Mouse (Mus musculus) v-Abl transformed pro-B cells (cell line): ENCODE results near the gene Ubxn6.

Experiments
- in situ Hi-C, 2 experiments: fragments of 400-800 bp; cut with MboI; formaldehyde crosslinking; loops; one replicate each; pipeline ENCODE4 v1.15.1; 2025; ENCODE audit not compliant: unreplicated experiment in 2 of 2

Gene Ubxn6

DNA sequence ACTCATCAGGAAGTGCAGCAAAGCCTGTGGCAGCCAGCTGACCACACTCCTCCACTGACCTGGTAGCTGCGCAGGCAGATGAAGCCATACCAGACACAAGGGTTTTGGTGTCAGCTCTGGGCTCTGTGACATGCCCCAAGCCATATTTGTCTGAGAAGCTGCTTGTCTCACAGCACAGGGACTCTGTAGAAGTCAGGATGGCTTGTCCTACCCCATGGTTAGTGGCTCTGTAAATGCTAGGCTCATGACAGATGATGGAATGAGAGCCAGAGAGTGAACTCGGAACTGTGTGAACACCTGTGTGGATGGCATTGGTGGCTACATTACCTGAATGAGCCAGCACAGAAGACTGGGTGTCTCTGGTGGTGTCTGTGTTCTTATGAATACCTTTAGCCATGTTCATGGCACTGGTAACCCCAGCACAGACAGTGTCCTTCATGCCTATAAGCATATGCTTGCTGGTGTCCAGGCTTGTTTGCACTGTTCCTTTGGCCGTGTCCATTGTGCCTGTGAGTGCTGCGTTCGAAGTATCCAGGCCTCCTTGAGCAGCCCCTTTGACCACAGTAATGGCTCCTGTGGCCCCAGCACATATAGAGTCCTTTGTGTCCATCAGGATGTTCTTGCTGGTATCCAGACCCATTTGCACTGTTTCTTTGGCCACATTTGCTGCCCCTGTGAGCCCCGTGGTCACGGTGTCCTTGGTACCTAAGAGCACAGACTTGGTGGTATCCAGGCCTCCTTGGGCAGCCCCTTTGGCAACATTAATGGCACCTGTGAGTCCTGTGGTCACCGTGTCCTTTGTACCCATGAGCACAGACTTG, 28.8 kb upstream of the Ubxn6 start:
- in situ Hi-C loops, result no loop called here

DNA sequence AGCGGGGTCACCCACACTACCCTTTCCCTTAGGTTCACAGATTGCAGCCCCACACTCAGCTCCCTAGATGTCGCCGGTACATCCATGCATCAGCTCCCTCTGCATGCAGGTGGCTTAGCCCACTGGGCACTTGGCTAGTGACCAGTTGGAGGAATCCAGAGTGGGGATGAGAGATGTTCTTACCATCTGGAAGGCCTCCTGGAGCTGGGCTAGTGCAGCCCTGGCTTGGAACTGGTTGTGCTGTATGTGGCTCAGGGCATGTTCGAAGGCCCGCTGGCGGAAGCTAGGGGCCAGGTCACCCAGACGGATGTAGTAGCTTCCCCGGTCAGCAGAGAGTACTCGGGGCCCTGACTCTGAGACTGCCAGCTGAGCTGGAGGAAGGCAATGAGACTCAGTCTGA, 28.1 kb upstream of the Ubxn6 start:
- in situ Hi-C loops, result no loop called here

DNA sequence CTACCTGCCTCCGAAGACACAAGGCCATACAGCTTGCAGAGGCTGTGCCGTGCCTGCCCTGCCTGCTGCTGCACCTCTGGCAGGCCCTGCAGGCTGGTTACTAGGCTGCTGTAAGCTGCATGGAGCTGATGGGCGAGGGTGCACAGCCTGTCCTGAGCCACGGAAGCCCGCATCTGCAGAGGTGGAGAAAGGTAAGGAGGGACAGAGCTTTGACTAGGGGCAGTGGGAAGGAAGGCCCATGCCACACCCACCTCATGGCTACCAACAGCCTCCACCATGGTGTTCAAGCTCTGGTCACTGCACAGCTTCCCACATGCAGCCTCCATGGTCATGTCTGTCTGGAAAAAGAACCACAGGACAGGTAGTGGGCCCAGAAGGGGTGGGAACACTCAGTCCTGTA, 27.3 kb upstream of the Ubxn6 start:
- in situ Hi-C loops, result no loop called here

DNA sequence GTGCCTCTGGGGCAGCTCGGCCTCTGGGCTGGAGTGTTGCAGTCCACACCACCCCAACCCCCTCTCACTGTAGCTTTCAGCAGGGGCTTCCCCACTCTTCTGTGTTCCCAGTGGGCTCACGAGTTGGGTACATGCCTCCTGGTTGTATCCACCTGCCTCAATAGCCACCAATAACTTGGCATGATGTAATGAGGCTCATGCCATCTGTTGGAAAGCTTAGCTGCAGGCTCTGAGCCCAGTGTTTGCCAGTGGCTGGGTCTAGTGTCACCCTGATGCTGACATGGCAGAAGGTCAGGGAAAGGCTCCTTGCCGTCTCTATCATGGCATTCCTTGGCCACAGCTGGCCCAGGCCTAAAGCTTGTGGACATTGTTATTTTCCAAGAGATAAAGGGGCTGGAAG, 26.0 kb upstream of the Ubxn6 start:
- in situ Hi-C loops, result no loop called here

DNA sequence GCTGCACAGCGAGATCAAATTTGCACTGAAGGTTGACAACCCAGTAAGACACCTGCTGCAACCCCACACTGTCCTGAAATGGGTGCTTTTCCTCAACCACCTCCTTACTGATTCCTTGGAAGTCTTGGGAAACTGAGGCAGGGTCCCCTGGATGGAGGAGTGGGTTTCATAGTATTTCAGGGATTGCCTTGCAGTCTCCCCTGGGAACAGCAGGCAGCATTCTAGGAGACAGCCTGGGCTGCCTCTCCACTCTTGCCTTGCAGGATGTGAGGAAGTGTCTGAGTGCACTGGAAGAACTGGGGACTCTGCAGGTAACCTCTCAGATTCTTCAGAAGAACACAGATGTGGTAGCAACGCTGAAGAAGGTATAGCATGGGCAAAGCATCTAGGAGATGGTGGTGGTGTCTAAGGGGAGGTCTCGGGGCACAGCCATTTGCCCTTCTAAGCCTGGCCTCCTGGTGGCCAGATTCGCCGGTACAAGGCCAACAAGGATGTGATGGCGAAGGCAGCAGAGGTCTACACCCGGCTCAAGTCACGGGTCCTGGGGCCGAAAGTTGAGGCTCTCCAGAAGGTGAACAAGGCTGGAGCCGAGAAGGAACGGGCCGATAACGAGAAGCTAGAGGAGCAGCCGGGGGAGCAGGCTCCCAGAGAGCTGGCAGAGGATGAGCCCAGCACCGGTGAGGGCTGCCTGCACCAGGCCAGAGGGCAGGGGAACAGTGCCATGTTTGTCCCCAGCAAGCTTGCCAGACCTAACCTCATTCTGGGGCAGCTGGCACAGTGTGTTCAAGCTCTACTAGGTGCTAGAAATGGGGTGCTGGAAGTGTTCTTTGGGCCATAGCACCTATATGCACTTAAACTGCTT, 24.1 kb upstream of the Ubxn6 start:
- in situ Hi-C loops, result no loop called here

DNA sequence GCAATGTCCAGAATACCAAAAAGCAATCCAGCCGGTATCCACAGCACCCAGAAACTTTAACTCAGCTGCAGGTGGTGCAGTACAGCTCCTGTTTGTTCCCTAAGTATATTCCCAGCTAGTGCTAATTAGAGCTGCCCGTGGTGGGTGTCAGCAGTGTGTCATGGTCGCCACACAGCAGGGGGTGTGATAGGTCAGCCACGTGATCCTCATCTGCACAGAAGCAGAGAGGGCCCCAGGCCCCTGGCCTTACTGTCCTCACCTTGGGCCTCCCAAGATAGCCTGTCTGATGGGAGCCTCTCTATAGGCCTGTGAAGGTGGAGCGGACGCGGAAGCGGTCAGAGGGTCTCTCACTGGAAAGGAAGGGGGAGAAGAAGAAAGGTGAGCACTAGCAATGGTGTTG, 23.4 kb upstream of the Ubxn6 start:
- in situ Hi-C loops, result no loop called here

DNA sequence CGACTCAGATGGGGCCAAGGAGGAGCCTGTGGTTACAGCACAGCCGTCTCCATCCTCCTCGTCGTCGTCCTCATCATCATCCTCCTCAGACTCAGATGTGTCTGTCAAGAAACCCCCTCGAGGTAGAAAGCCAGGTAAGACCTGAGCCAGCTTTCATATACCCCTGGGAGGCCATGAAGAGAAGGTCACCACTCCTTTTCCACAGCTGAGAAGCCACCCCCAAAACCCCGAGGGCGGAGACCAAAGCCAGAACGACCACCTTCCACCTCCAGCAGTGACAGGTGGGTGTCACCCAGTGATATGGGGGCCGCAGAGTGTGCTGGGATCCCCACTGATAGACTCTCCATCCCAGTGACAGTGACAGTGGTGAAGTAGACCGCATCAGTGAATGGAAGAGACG, 22.1 kb upstream of the Ubxn6 start:
- in situ Hi-C loops, result no loop called here

DNA sequence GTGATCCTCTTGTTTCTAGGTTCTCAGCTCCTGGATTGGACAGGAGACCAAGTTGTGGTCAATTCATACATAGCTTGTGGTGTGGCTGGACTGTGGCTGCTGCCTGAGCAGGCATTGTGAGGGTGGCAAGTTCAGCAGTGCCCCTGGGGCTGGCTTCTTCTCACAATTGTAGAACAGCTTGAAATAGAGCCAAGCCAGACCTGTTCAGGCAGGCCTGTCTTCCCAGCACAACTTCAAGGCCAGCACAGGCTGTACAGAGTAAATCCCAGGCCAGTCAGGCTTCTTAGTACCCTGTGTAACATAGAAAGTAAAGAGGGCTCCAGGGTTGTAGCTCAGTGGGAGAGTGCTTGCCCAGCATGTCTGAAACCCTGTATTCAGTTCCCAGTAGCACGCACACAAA, 18.0 kb upstream of the Ubxn6 start:
- in situ Hi-C loops, result no loop called here

DNA sequence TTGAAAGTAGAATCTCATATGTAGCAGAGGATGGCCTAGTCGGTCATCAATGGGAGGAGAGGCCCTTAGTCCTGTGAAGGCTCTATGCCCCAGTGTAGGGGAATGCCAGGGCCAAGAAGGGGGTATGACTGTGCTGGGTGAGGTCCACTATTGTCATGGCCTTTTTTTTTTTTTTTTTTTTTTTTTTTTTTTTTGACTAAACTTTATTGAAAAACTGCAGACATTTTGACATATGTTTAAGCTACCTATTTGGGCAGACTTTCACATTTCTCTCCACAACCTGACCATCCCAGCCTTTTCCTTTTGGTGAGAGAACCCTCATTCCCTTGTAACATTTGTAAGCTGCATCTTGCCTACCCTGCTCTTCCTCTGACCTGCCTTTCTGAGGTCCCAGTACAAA, 17.5 kb upstream of the Ubxn6 start:
- in situ Hi-C loops, result no loop called here

DNA sequence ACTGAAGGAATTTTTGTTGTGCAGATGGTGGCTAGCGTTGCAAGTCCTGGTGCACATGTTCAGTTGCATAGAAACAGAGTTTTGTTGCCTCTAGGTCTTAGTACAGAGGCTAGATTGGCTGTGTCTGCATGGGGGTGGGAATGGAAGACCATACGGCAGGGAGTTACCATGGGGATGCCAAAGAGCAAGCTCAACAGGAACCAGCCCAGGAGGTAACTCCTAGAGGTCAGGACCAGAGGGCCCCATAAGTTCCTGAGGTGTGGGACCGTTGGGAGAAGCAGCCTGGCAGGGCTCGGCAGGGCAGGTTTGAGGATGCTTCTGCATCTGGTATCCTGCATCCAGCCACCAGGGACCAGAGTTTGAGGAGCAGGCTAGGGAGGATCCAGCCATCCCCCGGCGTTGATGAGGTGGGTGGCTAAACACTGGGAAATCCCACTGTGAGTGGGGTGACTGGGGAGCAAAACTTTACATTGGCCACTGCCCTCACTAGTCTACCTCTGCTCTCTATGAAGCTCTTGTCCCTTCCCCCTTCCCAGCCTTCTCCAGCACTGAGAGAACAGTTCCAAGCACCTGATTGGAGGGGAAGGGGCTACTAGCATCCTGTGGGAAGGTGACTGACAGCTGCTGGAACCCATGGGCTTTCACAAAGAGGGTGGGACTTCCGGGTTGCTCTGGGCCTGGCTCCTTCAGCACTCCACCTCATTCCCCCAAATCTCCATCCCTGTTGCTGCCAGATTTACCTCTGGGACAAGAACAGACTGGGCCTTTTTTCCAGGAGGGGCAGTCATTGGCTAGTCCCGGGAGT, 6.2 kb upstream of the Ubxn6 start:
- in situ Hi-C loops, result no loop called here

DNA sequence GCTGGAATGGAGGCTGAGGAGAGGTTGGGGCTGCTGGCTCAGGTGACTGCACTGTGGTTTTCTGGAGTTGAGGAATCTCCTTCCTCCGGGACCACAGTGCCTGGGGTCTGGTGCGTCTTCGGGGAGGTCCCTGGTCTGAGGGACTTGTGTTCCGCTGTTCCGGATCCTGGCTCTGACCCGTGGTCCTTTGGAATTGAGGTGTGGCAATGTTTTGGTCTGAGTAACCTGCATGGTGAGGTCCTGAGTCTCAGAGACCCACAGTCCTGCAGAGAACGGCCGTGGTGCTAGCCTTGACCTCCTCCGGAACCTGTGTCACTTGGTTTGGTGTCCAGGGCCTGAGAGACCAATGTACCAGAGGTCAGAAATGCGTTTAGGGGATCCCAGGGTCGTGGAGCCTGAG, 5.1 kb upstream of the Ubxn6 start:
- in situ Hi-C loops, result loop anchor here in 1 of 2 experiments (5.0 kb wide), 1 partner anchor 38 kb away; the partner anchor contains the start of gene Chaf1a

DNA sequence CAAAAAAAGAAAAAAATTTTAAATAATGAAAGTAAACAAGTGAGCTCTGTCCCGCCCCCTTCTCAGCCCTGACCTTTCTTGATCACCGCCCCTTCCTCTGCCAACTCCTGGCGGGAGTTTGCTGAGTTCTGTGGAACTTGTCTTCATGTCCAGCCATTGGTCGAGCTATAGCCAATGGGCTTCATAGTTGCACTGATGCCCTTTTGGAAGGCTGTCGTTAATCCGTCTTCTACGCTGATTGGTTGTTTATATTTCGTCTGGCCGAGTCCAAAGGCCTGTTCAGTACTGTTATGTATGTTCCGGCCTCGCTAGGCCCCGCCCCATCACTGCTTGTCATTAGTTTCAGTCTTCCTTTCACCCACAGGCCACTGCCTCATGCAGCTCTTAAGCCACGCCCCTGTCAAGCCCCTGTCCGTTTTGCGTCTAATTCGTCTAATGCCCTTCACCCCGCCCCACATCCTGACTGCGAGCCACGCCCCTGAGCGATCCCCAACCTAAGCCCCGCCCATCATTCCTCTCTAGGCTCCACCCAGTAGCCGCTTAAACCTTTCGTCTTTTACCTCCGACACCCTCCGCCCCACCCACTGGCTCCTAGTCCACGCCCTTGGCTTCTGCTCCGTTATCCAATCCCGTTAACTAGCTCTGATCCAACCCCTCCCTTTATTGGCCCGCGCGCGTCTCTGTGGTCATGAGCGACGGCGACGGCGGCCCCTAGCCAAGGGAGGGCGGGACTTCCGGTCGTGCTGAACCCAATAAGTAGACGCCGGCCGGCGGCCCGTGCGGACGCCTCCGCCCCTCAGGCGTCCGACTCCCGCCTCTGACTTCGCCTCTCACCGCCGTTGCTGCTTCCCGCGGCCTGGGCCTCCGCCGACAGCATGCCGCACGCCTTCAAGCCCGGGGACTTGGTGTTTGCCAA, 4.3 kb upstream of the Ubxn6 start, which contains the start of gene Hdgfl2:
TSS of gene Hdgfl2 (plus strand) at position 755 of the 916 bp plus-strand sequence.
- in situ Hi-C loops, result loop anchor here in 1 of 2 experiments (5.0 kb wide), 1 partner anchor 37 kb away; the partner anchor contains the start of gene Chaf1a

DNA sequence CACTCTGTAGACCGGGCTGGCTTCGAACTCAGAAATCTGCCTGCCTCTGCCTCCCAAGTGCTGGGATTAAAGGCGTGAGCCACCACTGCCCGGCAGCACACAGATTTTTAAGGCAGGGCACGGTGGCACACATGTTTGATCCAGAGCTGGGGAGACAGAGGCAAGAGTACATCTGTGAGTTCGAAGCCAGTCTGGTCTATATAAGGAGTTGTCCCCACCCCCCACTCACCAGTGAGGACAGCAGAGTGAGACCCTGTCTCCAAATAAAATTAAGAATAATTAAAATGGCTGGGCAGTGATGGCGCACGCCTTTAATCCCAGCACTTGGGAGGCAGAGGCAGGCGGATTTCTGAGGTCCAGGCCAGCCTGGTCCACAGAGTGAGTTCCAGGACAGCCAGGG, 3.5 kb upstream of the Ubxn6 start:
- in situ Hi-C loops, result loop anchor here in 1 of 2 experiments (5.0 kb wide), 1 partner anchor 36 kb away; the partner anchor contains the start of gene Chaf1a

DNA sequence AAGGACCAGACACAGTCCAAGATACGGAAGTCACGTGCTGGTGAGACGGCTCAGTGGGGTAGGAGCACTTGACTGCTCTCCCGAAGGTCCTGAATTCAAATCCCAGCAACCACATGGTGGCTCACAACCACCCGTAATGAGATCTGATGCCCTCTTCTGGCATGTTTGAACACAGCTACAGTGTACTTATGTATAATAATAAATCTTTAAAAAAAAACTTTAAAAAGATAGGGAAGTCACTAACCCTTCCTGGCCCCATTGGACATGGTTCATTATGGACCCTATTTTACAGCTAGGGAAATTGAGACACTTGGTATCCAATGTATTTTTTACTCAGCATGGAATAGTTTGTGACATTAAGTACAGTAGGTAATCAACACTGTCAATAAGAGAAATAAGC, 2.7 kb upstream of the Ubxn6 start:
- in situ Hi-C loops, result loop anchor here in 1 of 2 experiments (5.0 kb wide), 1 partner anchor 35 kb away; the partner anchor contains the start of gene Chaf1a

DNA sequence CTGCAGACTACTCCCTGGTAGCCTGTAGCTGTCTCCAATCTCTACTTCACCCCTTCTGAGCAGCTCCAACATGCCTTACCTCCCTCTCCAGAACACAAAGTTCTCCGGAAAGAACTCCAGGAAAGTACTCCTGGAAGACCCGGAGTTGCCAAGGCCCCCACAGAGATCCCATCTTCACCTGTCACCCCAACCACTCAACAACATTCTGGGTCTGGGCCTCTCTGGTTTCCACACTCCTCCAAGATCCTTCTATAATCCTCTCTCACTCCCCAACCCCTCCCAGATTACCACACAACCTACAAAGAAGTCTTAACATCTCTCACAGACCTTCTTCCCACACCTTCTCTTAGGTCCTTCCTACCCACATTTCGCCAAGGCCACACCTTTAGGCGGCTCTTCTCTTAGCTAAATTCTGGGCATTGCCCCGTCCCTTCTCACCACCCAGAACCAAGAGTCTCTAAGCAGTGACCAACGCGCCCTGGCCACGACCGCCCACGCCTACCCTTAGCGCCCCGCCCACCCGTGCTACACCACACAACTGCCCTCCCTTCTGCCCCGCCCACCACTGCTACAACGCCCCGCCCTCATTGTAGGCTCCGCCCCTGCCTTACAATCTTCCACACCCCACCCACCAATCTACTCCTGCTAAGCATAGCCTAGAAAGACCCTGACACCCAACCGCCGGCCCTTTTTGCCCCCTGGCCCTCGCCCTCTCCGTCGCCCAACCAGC, 566 bp downstream of the Ubxn6 start:
- in situ Hi-C loops, result no loop called here

DNA sequence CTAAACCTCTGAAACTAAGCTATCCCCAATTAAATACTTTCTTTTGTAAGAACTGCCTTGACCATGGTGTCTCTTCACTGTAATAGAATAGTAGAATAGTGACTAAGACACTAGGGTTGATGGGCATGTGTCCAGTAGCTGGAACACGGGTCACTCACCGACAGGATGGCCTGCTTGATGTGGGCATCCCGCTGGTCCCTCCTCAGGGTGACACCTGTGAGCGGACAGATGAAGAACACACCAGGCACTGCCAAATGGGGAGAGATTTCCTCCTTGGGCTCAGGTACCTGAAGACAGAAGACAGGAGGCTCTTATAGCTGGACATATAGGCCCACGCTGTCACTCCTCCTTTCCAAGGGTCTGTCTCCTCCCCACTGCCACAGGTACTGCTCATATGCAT, 2.6 kb downstream of the Ubxn6 start:
- in situ Hi-C loops, result no loop called here

DNA sequence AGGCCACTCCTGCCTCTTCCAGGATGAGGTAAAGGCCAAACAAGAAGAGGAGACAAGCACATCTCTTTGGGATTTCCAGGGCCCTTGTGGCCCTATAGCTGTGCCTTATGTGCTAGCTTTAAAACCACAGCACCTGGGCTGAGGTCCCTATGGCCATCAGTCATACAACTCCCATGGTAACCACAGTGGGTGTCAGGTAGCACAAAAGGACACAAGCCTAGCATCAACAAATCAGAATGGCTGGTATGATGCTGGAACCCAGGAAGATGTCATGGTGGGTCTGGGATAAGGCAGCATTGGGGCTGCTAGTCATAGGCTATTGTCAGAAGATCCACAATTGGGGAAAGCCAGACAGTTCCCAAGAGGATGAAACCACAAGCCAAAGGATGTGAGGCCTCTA, 3.7 kb downstream of the Ubxn6 start:
- in situ Hi-C loops, result no loop called here

DNA sequence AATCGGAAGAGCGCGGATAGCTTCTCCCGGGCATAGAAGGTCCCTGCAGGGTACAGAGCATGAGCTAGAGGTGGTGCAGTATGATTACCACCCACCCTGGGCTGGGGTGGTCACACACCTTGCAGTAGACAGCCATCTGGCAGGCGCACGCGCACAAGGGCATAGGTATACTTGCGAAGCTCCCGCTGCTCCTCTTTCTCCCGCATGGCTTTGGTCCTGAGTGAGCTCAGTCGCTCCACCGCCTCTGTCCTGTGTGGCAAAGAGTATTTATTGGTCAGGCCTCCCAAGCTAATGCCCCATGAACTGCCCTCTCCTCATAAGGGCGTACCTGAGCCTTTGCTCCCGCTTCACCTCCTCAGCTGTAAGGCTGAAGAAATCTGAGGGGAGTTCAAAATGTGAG, 5.8 kb downstream of the Ubxn6 start:
- in situ Hi-C loops, result no loop called here

DNA sequence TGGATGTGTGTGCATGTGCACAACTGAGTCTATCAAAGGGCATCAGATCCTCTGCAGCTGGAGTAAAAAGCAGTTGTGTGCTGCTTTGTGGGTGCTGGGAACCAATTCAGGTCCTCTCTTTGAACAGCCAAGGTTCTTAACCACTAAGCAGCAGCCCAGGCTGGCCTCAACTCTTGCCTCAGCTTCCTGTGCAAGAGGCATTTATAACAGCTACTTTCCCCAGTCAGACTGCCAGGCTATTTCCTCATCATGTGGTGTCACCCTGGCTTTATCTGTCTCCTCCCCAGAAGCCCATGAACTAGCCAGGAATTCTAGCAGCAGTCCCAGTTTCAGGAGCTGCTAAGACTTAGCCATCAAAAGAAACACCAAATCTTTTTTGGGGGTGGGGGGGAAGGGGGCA, 8.4 kb downstream of the Ubxn6 start:
- in situ Hi-C loops, result no loop called here
